Mouse (Mus musculus): ENCODE data around the gene Icam4.
"Not testable (repeated sequence)": the region's sequence is repeated elsewhere in the genome, so short reads cannot be mapped to it uniquely, and the experiment has no call there.

The Icam4 gene

DNA sequence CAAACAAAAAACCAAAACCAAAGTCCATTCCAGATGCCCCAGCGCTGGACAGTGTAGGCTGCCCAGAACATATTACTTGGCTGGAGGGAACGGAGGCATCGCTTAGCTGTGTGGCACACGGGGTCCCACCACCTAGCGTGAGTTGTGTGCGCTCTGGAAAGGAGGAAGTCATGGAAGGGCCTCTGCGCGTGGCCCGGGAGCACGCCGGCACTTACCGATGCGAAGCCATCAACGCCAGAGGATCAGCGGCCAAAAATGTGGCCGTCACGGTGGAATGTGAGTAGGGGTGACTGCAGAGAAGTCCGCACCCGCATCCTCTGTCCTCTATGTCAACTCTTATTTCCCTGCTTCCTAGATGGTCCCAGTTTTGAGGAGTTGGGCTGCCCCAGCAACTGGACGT, 7.0 kb downstream of the Icam4 start:
- DNase-seq, result no peak

DNA sequence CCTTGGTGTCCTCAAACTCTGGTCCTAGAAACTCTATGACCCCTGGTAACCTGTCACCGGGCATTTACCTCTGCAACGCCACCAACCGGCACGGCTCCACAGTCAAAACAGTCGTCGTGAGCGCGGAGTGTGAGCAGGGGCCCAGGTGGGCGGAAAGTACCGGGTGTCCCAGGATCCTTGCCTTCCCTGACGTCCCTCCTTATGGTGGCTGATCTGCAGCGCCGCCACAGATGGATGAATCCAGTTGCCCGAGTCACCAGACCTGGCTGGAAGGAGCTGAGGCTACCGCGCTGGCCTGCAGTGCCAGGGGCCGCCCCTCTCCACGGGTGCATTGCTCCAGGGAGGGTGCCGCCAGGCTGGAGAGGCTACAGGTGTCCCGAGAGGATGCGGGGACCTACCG, 7.5 kb downstream of the Icam4 start:
- DNase-seq, result no peak

DNA sequence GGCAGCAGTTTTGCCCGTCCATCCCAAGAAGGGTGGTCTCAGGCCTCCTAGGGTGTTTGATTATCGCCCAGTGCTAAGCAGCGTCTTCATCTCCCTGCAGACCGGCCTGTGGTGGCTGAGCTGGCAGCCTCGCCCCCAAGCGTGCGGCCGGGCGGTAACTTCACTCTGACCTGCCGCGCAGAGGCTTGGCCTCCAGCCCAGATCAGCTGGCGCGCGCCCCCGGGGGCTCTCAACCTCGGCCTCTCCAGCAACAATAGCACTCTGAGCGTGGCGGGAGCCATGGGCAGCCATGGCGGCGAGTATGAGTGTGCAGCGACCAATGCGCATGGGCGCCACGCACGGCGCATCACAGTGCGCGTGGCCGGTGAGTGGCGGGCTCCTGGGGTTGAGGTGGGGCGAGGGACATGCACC, 8.3 kb downstream of the Icam4 start:
- no peak for DNase-seq

DNA sequence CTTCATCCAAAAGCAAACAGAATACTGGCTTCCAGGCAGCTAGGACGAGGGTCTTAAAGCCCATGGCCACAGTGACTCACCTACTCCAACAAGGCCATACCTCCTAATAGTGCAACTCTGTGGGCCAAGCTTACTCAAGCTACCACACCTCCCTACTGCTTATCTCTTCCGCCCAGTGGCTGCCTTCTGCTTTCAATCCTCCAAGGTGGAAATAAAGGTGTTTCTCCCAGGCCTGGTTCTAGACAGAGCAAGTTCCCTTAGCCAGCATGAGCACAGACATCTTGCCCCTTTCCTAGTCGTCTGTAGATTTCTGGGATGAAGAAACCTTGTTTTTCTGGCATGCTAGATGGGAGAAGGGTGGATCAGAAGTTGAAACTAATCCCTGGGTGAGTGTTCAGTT, 10.6 kb downstream of the Icam4 start:
- DNase-seq, result no peak

DNA sequence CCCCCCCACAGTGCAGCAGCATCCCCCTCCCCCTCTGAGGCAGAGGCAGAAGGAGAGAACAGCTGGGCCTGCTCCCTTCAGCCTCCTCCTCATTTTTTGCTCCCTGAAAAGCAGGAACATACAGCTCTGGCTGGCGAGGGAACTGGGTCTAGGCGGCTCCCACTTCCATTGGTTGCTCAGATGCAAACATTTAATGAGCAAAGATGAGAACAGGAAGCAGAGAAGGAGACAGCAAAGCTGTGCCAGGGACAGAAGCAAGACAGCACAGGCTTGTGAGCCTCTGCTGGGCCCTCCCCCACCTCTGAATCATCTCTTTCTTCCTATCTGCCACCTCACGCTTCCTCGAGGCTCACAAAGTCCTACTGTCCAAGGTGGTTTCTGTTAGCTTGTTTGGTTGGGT, 12.1 kb downstream of the Icam4 start:
- DNase-seq, result no peak

DNA sequence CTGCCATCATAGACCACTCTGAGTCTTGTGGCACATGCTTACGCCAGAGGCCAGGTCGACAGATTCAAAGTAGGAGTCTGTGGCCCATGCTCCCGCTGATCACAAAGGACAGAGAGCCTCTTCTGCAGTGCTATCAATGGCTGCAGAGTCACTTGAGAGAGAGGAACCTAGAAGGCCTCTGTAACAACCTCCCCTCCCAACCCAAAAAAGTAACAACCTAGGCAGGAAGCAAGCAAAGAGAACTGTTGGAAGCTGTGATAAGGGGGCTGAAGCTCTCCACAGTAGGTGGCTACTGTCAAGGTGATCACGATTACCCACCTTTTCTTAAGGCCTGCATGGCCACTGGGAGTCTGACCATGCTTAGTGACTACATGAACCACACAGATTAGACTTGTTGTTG, 14.4 kb downstream of the Icam4 start:
- DNase-seq, result no peak

GRCm38 (mm10) chr9:21044785-21045184, 15.6 kb downstream of the Icam4 start:
- DNase-seq, result not testable (repeated sequence)

DNA sequence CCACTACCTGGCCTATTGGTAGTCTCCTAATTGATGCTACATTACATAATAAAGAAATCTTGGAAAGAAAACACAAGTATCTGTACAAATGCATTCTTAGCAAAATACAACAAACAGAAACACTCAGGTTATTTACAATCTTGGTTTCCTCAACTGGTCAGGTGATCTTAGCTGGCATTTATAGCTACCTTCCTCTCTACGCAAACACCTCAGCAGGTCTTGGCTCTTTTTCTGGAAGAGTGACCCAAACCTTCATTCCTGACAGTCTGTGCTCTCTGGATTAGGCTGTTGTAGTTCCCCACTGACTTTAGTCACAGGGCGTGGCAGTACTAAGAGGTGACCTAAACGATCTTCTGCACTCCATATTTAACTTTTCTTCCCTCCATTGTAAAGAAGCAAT, 16.1 kb downstream of the Icam4 start:
- no peak for DNase-seq

GRCm38 (mm10) chr9:21051578-21051977, 22.4 kb downstream of the Icam4 start:
- no peak for DNase-seq

- no peak for DNase-seq
Measured at GRCm38 (mm10) chr9:21062928-21063327, 33.8 kb downstream of the Icam4 start.

- DNase-seq, result no peak
Measured at GRCm38 (mm10) chr9:21067006-21067684, 38.0 kb downstream of the Icam4 start, which contains the start of gene Zglp1. Gene Zglp1 (minus strand): TSS chr9:21067093.

GRCm38 (mm10) chr9:21072641-21073040, 43.5 kb downstream of the Icam4 start:
- no peak for DNase-seq

- peak; percentile 90 for DNase-seq
Measured at GRCm38 (mm10) chr9:21073044-21073840, 44.1 kb downstream of the Icam4 start, which contains the start of the genes Gm49373 and Fdx1l. Gene Gm49373 (minus strand): TSS chr9:21073096. Gene Fdx1l (minus strand): TSS chr9:21073614.

- no peak for DNase-seq
Measured at GRCm38 (mm10) chr9:21074173-21074572, 45.0 kb downstream of the Icam4 start.

- no peak for DNase-seq
Measured at GRCm38 (mm10) chr9:21075625-21076024, 46.5 kb downstream of the Icam4 start.
